Mouse (Mus musculus) MEL-GATA-1-ER (cell line): Measurements from ENCODE around the gene Slc35f1.
A peak's percentile ranks its signal among the peaks of the same experiment; 100 is the strongest.

Experiments used
- DNase-seq: peaks from one replicate; pipeline ENCODE4 v3.0.0-alpha.2; 2012; ENCODE audit warnings: low read depth; ENCODE audit errors: extremely low read depth

The Slc35f1 gene

DNA sequence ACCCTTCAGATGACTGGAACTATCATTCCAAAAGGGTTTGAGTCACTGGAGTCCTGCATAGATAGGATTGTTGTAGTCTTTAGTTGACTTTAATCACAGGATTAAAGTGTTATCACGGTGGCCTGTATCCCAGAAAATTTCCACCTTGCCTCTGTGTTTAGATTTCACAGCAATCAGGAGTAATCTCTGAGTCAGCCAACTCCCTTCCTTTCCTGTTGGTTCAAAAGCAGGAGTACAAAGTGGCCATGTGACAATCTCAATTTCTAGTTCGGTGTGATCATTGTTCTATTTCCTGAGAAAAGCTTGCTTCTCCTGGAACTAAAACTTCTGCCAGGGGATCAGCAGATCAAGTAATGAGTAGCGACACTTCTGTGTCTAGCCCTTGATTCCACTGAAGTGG lies 410.5 kb downstream of the Slc35f1 start:
- DNase-seq: no peak

DNA sequence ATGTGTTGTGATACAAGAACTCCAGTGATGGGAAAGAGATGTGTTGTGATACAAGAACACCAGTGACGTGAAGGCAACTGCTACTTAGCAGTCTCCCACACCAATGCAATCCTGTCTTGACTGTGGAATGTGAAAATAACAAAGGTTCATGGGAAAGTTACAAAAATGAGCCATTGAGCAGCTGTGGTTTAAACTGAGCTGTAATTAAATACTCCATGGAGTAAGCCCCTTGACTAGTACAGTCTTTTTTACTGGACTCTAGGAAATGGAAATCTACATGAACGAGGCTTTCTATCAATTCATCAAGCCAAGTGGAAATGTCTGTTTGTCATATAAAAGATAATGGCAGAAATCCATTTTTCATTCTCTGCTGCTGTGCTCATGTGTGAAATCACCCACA lies 411.1 kb downstream of the Slc35f1 start:
- no peak for DNase-seq

DNA sequence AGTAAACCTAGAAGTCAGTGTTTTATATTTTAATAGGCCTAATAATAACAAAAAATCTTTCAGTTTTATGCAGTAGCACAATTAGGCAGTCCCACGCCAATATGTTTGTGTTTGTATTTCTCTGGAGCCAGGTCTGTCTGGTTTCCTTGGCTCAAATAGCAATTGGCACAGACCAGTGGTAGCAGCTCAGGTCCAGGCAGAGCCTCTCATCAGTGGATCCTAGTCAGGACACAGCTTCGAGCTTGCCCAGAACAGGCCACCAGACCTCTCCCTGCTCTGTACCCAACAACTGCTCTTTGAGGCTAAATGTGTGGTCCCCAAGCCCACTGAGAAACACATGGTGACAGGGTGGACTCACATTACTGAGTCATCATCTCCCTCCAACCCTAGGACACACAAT lies 412.1 kb downstream of the Slc35f1 start:
- no peak for DNase-seq

DNA sequence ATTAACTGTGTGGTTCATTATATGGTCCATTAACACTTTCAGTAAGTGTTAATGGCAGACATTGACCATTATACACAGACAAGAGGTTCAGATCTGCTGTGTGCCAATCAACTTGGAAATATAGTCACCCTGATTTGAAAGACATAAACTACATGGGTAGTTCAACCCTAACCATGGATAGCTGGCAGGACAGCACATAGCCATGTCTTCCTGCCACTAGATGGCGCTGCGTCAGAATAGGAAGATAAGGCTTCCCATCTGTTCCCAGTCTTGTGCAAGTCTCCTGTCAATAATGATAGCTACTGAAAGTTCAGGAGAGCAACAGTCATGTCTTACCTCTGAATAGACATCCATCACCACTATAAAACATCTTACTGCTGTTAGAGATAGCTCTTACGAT lies 424.7 kb downstream of the Slc35f1 start:
- DNase-seq: peak; percentile 38

DNA sequence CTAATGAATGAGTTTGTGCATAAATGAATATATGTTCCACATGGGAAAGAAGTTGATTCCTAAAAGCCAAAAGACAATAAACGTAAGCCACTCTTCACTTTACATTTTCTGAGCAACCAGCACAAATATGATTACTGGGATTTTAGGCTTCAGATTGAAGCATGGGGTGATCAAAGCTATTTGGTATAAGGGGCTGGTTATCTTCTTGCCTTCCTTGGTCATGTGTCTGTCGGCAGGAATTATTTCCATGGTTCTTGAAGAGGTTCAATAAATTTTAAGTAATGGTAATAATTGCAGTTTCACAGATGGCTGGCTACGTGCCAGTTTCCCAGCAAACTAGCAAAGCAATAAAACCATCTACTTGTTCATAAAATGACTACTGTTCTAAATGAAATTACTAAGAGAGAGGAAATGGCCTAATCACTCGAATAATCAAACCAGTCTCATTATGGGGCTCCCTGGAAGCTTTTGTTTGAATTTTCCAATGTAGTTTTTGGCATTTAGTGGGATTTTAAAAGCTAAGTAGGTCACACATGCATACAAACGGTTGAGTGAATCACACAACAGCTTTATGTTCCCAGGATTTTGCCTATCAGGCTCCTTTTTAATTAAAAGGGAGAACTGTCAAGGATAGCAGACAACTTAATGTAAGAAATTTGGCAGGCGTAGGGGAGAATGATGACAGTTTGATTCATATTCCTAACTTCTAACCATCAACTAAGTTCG lies 425.5 kb downstream of the Slc35f1 start:
- no peak for DNase-seq

DNA sequence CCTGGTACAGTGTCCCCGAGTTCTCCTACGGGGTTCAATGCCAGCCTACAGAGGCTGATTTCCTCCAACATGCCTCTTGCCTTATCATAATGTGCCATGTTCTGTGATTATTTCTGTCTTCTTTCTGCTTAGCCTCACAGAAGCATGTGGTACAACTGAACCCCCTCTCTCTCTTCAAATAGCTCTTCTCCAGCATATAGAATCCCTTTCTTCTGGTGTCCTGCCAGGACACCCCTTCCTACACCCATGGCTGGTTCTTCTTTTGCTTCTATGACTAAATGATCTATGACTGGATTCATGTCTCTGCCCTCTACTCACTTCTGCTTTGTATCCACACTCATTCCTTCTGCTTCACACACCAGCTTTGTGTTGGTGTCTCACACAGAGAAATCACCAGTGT lies 430.3 kb downstream of the Slc35f1 start:
- DNase-seq: no peak

DNA sequence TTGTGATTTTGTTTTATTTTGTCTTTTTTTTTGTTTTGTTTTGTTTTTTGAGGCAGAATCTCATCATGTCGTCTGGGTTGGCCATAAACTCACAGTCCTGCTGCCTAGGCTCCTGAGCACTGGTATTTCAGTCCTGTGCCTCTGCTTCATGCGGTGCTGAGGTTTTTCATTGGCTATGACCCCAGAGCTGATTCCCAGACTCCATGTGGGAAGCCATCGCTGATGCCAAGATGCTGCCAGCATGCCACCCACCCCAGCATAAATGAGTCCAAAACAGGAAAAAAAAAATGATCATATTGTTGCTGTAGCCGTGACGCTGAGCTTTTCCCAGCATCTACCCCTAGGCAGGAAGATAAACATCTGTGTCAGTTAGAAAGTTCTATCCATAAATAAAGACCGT lies 434.0 kb downstream of the Slc35f1 start:
- DNase-seq: no peak

DNA sequence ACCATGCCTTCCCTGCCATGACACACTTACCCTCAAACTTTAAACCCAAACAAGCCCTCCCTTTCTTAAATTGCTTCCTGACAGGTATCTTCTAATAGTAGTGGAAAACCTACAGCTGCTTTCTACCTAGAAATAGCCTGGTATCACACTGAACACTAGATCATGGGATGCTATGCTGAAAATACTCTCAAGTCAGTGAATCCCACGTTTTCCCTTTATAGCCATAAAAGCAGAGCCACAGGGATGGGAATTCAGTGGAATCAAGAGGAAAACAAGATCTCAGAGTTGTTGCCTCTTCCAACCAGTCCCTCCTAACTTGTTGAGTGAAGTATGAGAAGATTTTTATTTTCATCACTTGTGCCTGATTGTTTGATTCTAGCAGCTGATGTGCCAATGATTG lies 442.4 kb downstream of the Slc35f1 start:
- no peak for DNase-seq

DNA sequence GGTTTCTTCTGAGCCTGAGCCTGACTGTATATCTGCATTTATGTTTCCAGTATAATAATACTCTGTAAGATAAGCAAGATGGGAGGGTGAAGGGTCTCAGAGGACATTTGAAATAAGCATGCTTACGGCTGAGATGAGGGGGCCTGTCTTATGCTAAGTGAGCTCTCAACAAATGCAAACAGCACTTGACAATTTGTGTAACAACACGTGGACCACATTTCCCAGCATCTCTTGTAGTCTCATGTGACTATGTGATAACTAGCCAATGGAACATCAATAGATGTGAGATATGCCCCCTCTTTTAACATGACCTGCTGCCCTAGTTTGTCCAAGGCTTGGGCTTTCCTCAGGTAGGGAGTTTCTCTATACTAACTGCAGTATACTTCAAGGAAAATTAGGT lies 460.0 kb downstream of the Slc35f1 start:
- no peak for DNase-seq

DNA sequence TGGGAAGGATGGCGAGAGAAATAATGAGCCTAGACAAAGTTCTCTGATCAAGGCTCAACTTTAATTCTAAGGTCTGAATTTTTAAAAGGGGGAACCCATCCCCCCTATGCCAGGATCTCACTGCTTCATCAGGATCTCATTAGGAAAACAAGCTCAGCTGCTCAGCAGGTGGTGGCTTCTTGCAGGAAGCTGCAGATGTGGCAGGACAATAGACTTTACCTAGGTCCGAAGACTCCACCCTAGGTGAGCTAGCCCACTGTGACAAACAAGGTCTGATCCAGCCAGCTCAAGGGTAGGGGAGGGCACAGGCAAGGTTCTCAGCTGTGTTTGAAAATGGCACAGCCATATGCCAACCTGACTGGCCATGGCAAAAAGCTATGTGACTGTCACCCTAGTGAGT lies 460.6 kb downstream of the Slc35f1 start:
- DNase-seq: no peak

DNA sequence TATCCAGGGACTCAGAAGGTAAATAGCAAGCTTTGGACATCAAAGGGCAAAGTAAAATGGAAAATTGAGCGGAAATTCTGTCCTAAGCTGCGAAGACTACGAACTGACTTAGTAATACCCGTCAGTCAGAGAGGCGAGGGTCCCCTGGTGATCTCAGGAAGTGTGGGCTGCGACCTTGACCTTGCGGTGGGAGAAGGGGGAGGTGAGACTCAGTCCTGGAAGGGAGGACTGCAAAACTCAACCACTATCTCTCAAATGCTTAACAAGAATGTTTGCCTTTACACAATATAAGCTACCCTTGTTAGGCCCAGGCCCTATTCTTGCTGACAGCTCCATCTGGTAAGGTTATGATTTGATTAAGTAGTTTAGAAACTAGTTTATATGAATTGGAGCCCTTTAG lies 466.0 kb downstream of the Slc35f1 start:
- DNase-seq: no peak

DNA sequence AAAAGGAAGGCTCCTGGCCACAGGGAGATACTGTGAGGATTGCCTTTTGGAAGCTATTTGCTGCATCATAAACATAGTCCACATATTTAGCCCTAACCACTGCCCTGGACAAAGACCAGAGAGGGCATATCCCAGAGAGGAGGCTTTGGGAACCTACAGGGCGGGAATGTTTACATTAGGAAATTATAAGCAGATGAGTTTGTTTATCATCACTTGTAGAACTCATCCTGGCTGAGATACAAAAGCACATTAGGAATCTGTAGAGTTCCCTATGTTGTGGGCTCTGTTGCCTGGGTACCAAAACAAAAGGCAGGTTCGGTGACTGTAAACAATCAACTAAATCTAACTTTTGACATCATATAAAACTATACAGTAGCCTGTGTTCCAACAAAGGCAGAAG lies 467.4 kb downstream of the Slc35f1 start:
- no peak for DNase-seq
